Mouse (Mus musculus) cerebellum, adult 2 months (tissue): ENCODE data around the gene Pias3. TPM values are rescaled to one million over a fixed set of nuclear protein-coding genes. Genes with fewer than 3 reads are reported as not detected.
"Not testable (repeated sequence)": the region's sequence is repeated elsewhere in the genome, so short reads cannot be mapped to it uniquely, and the experiment has no call there.

ENCODE experiments used
- DNase-seq, 2 experiments: peaks; one replicate each; pipeline ENCODE4 v3.0.0; 2021
- H3K27ac ChIP-seq: fragments of 200-500 bp; 2 replicates; pipeline ENCODE4 v1.5.1; 2012; ENCODE audit warnings: low read length, control low read depth, inconsistent platforms; ENCODE audit not compliant: insufficient read depth
- H3K27me3 ChIP-seq: fragments of 200-500 bp; 2 replicates; pipeline ENCODE4 v1.6.1; 2012; ENCODE audit warnings: inconsistent platforms, mild to moderate bottlenecking, low read length, moderate library complexity; ENCODE audit not compliant: control insufficient read depth, insufficient read depth
- H3K4me1 ChIP-seq: fragments of 200-500 bp; 2 replicates; pipeline ENCODE4 v1.6.1; 2011; ENCODE audit warnings: low read length; ENCODE audit not compliant: control insufficient read depth, insufficient read depth
- H3K4me3 ChIP-seq: fragments of 200-500 bp; replicated peaks from 2 replicates; pipeline ENCODE3; 2011; ENCODE audit warnings: mild to moderate bottlenecking, low read depth, low read length, control low read depth; ENCODE audit not compliant: insufficient read depth
- CTCF ChIP-seq: fragments of 200-500 bp; IDR thresholded peaks from 2 replicates; pipeline ENCODE4 v1.5.1; 2011; ENCODE audit warnings: low read depth, mild to moderate bottlenecking, control low read depth, low read length, moderate library complexity, borderline replicate concordance; ENCODE audit not compliant: insufficient read depth
- POLR2A ChIP-seq: fragments of 200-500 bp; IDR thresholded peaks from 2 replicates; pipeline ENCODE4 v1.6.1; 2011; ENCODE audit warnings: low read length, control low read depth, borderline replicate concordance; ENCODE audit not compliant: insufficient read depth
- WGBS: fragments of 180-500 bp; shearing (Covaris S2); methylation state at CpG from one replicate; pipeline ENCODE4 v1.1.7; 2018; 5-methylcytosine and 5-hydroxymethylcytosine counted together
- polyA plus RNA-seq: library from polyadenylated mRNA; depleted of rRNA; stranded (reverse); fragments of >200 nt; gene quantifications from 2 replicates; pipeline ENCODE4 v1.2.3, GENCODE M21; 2012

Gene Pias3
- polyA plus RNA-seq, 1 experiment: 38.6 TPM

- Histone ChIP-seq H3K4me1 (no peaks in the 10 kb centered on the region), H3K4me3 (no peak overlapping the region), H3K27ac (no peak overlapping the region), H3K27me3 (no peaks in the 10 kb centered on the region)
- no peak for TF ChIP-seq CTCF
- TF ChIP-seq POLR2A: no peak
- 45% methylated on average over 5 of the region's 5 CpGs for WGBS
- DNase-seq: no peak
These were observed 17.0 kb upstream of the Pias3 start for GRCm38 (mm10) chr3:96679159-96679674.

- DNase-seq: no peak
- Histone ChIP-seq H3K4me3 (no peak overlapping the region), H3K27me3 (no peaks in the 10 kb centered on the region), H3K4me1 (no peaks in the 10 kb centered on the region), H3K27ac (no peak overlapping the region)
- 38% methylated on average over 12 of the region's 12 CpGs for WGBS
- TF ChIP-seq POLR2A (no peak), CTCF (no peak)
These were observed 15.8 kb upstream of the Pias3 start for GRCm38 (mm10) chr3:96680269-96680956.

- Histone ChIP-seq H3K4me1 (no peaks in the 10 kb centered on the region), H3K4me3 (no peak overlapping the region), H3K27ac (no peak overlapping the region), H3K27me3 (no peaks in the 10 kb centered on the region)
- 75% methylated on average over 3 of the region's 3 CpGs for whole genome bisulfite sequencing
- no peak for TF ChIP-seq POLR2A
- no peak for TF ChIP-seq CTCF
- no peak for DNase-seq
These were observed 12.7 kb upstream of the Pias3 start for GRCm38 (mm10) chr3:96683496-96683895.

- Histone ChIP-seq H3K27ac (no peak overlapping the region), H3K4me1 (no peaks in the 10 kb centered on the region), H3K4me3 (peak overlapping the region; percentile 6), H3K27me3 (no peaks in the 10 kb centered on the region)
- TF ChIP-seq CTCF: no peak
- TF ChIP-seq POLR2A: no peak
- 62% methylated on average over 17 of the region's 17 CpGs for WGBS
- DNase-seq: no peak
These were observed 11.9 kb upstream of the Pias3 start for GRCm38 (mm10) chr3:96684151-96684821.

GRCm38 (mm10) chr3:96684822-96685156 lies 11.4 kb upstream of the Pias3 start:
- WGBS: 34% methylated on average over 28 of the region's 28 CpGs
- TF ChIP-seq POLR2A (no peak), CTCF (no peak)
- peak overlapping the region; percentile 6 for H3K4me3 ChIP-seq
- H3K4me1 ChIP-seq: no peaks in the 10 kb centered on the region
- no peaks in the 10 kb centered on the region; the same call in 1 of the 2 replicates for H3K27me3 ChIP-seq
- peak in 1 of 2 experiments; percentile 32 for DNase-seq
- H3K27ac ChIP-seq: no peak overlapping the region

- not testable (repeated sequence) for H3K4me3 ChIP-seq, H3K27me3 ChIP-seq, DNase-seq, H3K27ac ChIP-seq, H3K4me1 ChIP-seq
- 95% methylated on average over 5 of the region's 5 CpGs for WGBS
These were observed 10.1 kb upstream of the Pias3 start for GRCm38 (mm10) chr3:96686057-96686456.

- Histone ChIP-seq H3K27ac (no peak overlapping the region), H3K4me1 (no peaks in the 10 kb centered on the region), H3K4me3 (no peak overlapping the region), H3K27me3 (no peaks in the 10 kb centered on the region; the same call in 1 of the 2 replicates)
- TF ChIP-seq CTCF (no peak), POLR2A (no peak)
- no peak for DNase-seq
- 89% methylated on average over 11 of the region's 11 CpGs for WGBS
These were observed 7.3 kb upstream of the Pias3 start for GRCm38 (mm10) chr3:96688854-96689253.

GRCm38 (mm10) chr3:96690298-96690697 lies 5.9 kb upstream of the Pias3 start:
- DNase-seq: no peak
- Histone ChIP-seq H3K4me3 (no peak overlapping the region), H3K4me1 (no peaks in the 10 kb centered on the region), H3K27ac (no peak overlapping the region), H3K27me3 (no peaks in the 10 kb centered on the region; the same call in 1 of the 2 replicates)
- TF ChIP-seq CTCF: no peak
- WGBS: 61% methylated on average over 3 of the region's 3 CpGs
